Mouse (Mus musculus): ENCODE measurements at regions not wholly inside any gene's neighbourhood (a gene's known extent, or its start where the extent isn't known, plus 50 kb on each side); places are given as distances from the start of the nearest gene placed in this dataset.

- no peaks in the 10 kb centered on the region for H3K79me2 ChIP-seq (ENCODE audit: inconsistent target)
- no peak overlapping the region for H3K4me3 ChIP-seq (ENCODE audit: inconsistent target)
- H3K27ac ChIP-seq = no peak overlapping the region
- H3K36me3 ChIP-seq (ENCODE audit: inconsistent target) = no peaks in the 10 kb centered on the region
- WGBS (ENCODE audit: missing documents) = 92% methylated on average over 20 of the region's 20 CpGs
Observed at GRCm38 (mm10) chr13:44055573-44056491, 271.3 kb downstream of the Cd83 start.

DNA sequence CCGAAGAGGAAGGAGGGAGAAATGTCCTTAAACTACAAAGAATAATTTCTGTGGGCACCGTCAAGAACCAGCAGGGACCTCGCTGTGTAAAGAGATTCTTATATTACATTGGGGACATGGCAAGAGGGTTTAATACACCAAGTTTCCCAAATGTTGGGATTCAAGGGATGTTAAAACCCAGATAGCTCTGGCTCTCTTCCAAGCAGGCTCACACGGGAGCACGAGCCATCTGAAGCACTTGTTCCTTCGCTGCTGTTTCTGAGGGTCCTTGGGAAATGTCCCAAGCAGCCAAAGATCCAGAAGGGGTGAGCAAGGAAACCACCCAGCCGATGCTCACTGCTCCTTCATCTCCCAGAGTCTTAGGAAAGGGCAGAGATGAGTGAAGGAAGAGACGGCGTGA, 272.1 kb downstream of the Cd83 start:
- Histone ChIP-seq H3K4me3 (ENCODE audit: inconsistent target) (no peak overlapping the region), H3K79me2 (ENCODE audit: inconsistent target) (no peaks in the 10 kb centered on the region), H3K36me3 (ENCODE audit: inconsistent target) (no peaks in the 10 kb centered on the region), H3K27ac (no peak overlapping the region)
- WGBS (ENCODE audit: missing documents) = 95% methylated on average over 9 of the region's 9 CpGs

DNA sequence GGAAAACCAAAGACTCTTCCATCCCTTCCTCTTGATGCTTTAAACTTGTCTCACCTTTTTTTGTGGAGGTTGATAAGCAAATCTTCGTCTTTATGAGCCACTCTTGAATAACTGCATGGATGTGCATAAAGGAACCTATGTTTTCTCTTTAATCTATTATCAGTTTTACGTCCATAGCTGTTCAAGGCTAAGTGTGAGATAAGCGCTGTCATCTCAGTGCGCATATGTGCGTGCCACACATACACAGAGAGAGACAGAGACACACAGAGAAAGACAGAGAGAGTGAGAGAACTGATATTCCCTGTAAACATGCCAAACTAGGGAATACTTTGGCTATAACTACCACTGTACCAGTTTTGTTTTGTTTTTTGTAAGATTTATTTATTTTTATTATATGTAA, 273.0 kb downstream of the Cd83 start:
- no peaks in the 10 kb centered on the region for H3K36me3 ChIP-seq (ENCODE audit: inconsistent target)
- WGBS (ENCODE audit: missing documents) = 93% methylated on average over 5 of the region's 5 CpGs

DNA sequence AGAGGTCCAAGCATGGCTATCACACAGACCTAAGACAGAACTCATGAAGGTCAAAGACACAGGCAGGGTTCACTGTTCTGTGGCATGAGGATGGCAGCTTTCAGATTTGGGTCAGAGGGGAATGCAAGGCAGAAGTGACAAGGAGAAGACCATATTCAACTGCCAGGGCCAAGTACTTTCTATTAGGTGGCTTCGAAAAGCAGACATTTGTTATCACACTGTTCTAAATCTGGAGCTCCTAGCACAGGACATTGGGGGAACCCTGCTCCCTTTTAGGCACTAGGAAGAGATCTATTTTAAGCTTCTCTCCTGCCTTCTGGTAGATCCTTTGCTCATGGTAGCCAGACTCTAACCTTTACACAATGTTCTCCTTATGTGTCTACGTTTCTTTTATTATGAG, 273.7 kb downstream of the Cd83 start:
- Histone ChIP-seq H3K79me2 (ENCODE audit: inconsistent target) (no peaks in the 10 kb centered on the region), H3K36me3 (ENCODE audit: inconsistent target) (no peaks in the 10 kb centered on the region), H3K27ac (no peak overlapping the region), H3K4me3 (ENCODE audit: inconsistent target) (no peak overlapping the region)
- 82% methylated on average over 2 of the region's 2 CpGs for WGBS (ENCODE audit: missing documents)

More for the DNA sequence above, 273.0 kb downstream of the Cd83 start:
- Histone ChIP-seq H3K4me3 (ENCODE audit: inconsistent target) (no peak overlapping the region), H3K27ac (no peak overlapping the region), H3K79me2 (ENCODE audit: inconsistent target) (no peaks in the 10 kb centered on the region)

- H3K36me3 ChIP-seq (ENCODE audit: inconsistent target) = no peaks in the 10 kb centered on the region
- H3K4me3 ChIP-seq (ENCODE audit: inconsistent target) = no peak overlapping the region
- no peak overlapping the region for H3K27ac ChIP-seq
- 54% methylated on average over 8 of the region's 8 CpGs for WGBS (ENCODE audit: missing documents)
- no peaks in the 10 kb centered on the region for H3K79me2 ChIP-seq (ENCODE audit: inconsistent target)
Observed at GRCm38 (mm10) chr13:44059436-44059835, 274.9 kb downstream of the Cd83 start.

- Histone ChIP-seq H3K27ac (no peak overlapping the region), H3K4me3 (ENCODE audit: inconsistent target) (no peak overlapping the region), H3K36me3 (ENCODE audit: inconsistent target) (no peaks in the 10 kb centered on the region), H3K79me2 (ENCODE audit: inconsistent target) (no peaks in the 10 kb centered on the region)
- 84% methylated on average over 4 of the region's 4 CpGs for WGBS (ENCODE audit: missing documents)
Observed at GRCm38 (mm10) chr13:44061286-44061685, 276.7 kb downstream of the Cd83 start.

GRCm38 (mm10) chr13:44061721-44062300, 277.2 kb downstream of the Cd83 start:
- Histone ChIP-seq H3K4me3 (ENCODE audit: inconsistent target) (no peak overlapping the region), H3K36me3 (ENCODE audit: inconsistent target) (no peaks in the 10 kb centered on the region), H3K27ac (no peak overlapping the region), H3K79me2 (ENCODE audit: inconsistent target) (no peaks in the 10 kb centered on the region)
- whole genome bisulfite sequencing (ENCODE audit: missing documents) = 12% methylated on average over 7 of the region's 7 CpGs

- WGBS (ENCODE audit: missing documents) = 94% methylated on average over 8 of the region's 8 CpGs
- Histone ChIP-seq H3K4me3 (ENCODE audit: inconsistent target) (no peak overlapping the region), H3K36me3 (ENCODE audit: inconsistent target) (no peaks in the 10 kb centered on the region), H3K27ac (no peak overlapping the region), H3K79me2 (ENCODE audit: inconsistent target) (no peaks in the 10 kb centered on the region)
Observed at GRCm38 (mm10) chr13:44063317-44063716, 278.7 kb downstream of the Cd83 start.

GRCm38 (mm10) chr13:44064026-44064425, 279.5 kb downstream of the Cd83 start:
- Histone ChIP-seq H3K27ac (no peak overlapping the region), H3K79me2 (ENCODE audit: inconsistent target) (no peaks in the 10 kb centered on the region), H3K36me3 (ENCODE audit: inconsistent target) (no peaks in the 10 kb centered on the region), H3K4me3 (ENCODE audit: inconsistent target) (no peak overlapping the region)
- WGBS (ENCODE audit: missing documents) = 79% methylated on average over 3 of the region's 3 CpGs

- no peaks in the 10 kb centered on the region for H3K36me3 ChIP-seq (ENCODE audit: inconsistent target)
Observed at GRCm38 (mm10) chr13:44065741-44066185, 281.2 kb downstream of the Cd83 start.

DNA sequence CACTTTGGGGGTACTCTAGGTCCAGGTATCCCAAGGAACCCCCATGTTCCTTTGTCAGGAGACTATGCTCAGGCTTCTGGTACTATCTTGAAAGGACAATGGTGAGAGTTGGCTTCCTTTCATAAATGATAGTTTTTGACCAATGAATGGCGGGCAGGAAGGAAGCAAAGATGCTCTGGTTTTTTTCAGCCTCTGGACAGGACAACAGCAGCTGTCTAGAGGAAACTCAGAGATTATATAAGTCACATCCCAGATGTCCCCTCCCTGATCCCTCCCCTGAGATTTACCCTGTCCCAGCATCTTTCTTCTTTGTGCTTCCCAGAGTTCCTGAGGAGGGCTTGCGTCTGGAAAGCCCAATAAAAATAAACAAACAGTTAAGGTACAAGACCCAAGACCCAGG, 282.7 kb downstream of the Cd83 start:
- Histone ChIP-seq H3K79me2 (ENCODE audit: inconsistent target) (no peaks in the 10 kb centered on the region), H3K27ac (no peak overlapping the region), H3K4me3 (ENCODE audit: inconsistent target) (no peak overlapping the region), H3K36me3 (ENCODE audit: inconsistent target) (no peaks in the 10 kb centered on the region)
- WGBS (ENCODE audit: missing documents) = 87% methylated on average over 2 of the region's 2 CpGs

More at GRCm38 (mm10) chr13:44065741-44066185, 281.2 kb downstream of the Cd83 start:
- 3% methylated on average over 13 of the region's 13 CpGs for WGBS (ENCODE audit: missing documents)
- H3K4me3 ChIP-seq (ENCODE audit: inconsistent target) = no peak overlapping the region
- no peak overlapping the region for H3K27ac ChIP-seq
- H3K79me2 ChIP-seq (ENCODE audit: inconsistent target) = no peaks in the 10 kb centered on the region

DNA sequence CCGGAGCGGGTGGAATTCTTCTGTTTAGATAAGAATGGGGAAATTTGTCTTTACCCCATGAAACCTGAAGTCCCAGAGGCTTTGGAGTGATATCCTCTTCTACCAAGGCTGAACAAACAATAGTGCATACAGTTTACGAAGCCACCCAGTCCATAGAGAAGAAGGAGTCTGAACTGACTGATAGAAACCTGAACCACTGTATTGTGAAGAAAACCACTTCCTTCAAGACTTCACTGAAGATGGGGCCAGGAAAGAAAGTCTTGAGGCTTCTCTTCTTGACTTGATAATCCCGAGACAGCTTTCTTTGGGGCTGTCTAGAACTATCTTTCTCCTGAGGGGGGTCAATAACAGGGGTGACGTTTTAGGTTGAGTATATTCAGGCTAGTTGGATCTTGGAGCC, 284.4 kb downstream of the Cd83 start:
- WGBS (ENCODE audit: missing documents) = 73% methylated on average over 5 of the region's 5 CpGs
- no peak overlapping the region for H3K4me3 ChIP-seq (ENCODE audit: inconsistent target)

DNA sequence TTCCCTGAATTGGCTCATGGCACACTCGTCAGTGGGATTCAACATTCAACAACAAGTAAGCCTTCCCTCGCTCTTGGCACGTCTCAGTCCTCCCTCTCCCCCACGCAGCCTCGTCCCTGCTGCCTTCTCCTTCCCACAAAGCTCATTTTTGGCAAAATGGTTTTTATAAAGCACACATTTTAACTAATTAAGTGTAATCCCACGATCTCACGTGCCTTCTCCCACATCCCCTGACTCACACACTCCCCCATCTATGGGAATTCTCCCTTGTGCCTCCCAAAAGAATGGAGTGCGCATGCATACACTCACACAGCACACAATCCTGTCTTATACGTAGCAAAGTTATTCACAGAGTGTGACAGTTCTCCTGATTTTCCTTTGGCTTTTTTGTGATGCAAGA, 288.5 kb downstream of the Cd83 start:
- H3K36me3 ChIP-seq (ENCODE audit: inconsistent target) = no peaks in the 10 kb centered on the region
- H3K27ac ChIP-seq = no peak overlapping the region
- WGBS (ENCODE audit: missing documents) = 97% methylated on average over 7 of the region's 9 CpGs

More for the DNA sequence above, 284.4 kb downstream of the Cd83 start:
- no peaks in the 10 kb centered on the region for H3K36me3 ChIP-seq (ENCODE audit: inconsistent target)
- no peaks in the 10 kb centered on the region for H3K79me2 ChIP-seq (ENCODE audit: inconsistent target)
- no peak overlapping the region for H3K27ac ChIP-seq

GRCm38 (mm10) chr13:44074172-44074571, 289.6 kb downstream of the Cd83 start:
- no peak overlapping the region for H3K27ac ChIP-seq
- no peak overlapping the region for H3K4me3 ChIP-seq (ENCODE audit: inconsistent target)
- 84% methylated on average over 9 of the region's 9 CpGs for WGBS (ENCODE audit: missing documents)

More for the DNA sequence above, 288.5 kb downstream of the Cd83 start:
- H3K79me2 ChIP-seq (ENCODE audit: inconsistent target) = no peaks in the 10 kb centered on the region
- no peak overlapping the region for H3K4me3 ChIP-seq (ENCODE audit: inconsistent target)

DNA sequence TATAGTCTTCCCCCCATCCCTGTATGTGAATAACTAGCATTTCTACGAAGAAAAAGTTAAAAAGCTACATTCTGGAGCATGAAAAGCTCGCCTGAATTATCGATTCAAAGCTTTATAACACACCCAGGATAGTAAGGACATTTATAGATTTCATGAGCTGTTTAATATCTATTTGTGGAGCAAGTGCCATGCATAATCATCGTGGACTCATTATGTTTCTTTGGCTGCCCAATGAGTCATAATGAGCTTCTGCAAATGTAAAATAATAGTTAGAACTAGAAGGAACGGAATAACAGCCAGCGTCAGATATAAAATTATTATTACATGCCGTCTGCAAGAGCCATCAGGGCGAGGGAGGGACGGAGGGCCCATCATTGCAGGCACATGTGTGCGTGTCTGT, 292.4 kb downstream of the Cd83 start:
- no peak overlapping the region for H3K27ac ChIP-seq
- 95% methylated on average over 10 of the region's 10 CpGs for WGBS (ENCODE audit: missing documents)
- H3K36me3 ChIP-seq (ENCODE audit: inconsistent target) = no peaks in the 10 kb centered on the region
- no peak overlapping the region for H3K4me3 ChIP-seq (ENCODE audit: inconsistent target)
- no peaks in the 10 kb centered on the region for H3K79me2 ChIP-seq (ENCODE audit: inconsistent target)

More at GRCm38 (mm10) chr13:44074172-44074571, 289.6 kb downstream of the Cd83 start:
- H3K79me2 ChIP-seq (ENCODE audit: inconsistent target) = no peaks in the 10 kb centered on the region
- H3K36me3 ChIP-seq (ENCODE audit: inconsistent target) = no peaks in the 10 kb centered on the region

Data from macrophage (primary cell).